Mouse (Mus musculus): ENCODE data around the gene BC034090. TPM values are rescaled to one million over a fixed set of nuclear protein-coding genes. Genes with fewer than 3 reads are reported as not detected.
A peak's percentile ranks its signal among the peaks of the same experiment; 100 is the strongest.

Gene BC034090
- total RNA-seq, 2 experiments from 2014 or later: 6.0 to 8.5 TPM

GRCm38 (mm10) chr1:155248041-155248440, 3.8 kb upstream of the BC034090 start:
- DNase-seq (ENCODE audit: low spot score in 2 of 2): no peak
- intact Hi-C loops (cut with DNase I): no loop called here

- intact Hi-C loops (cut with DNase I): no loop called here
- no peak for DNase-seq (ENCODE audit: low spot score in 2 of 2)
These were observed 3.2 kb upstream of the BC034090 start for GRCm38 (mm10) chr1:155247441-155247840.

- intact Hi-C loops (cut with DNase I): no loop called here
- DNase-seq (ENCODE audit: low spot score in 2 of 2): no peak
These were observed 1.3 kb upstream of the BC034090 start for GRCm38 (mm10) chr1:155245516-155245915.

GRCm38 (mm10) chr1:155244771-155245211, 547 bp upstream of the BC034090 start:
- intact Hi-C loops (cut with DNase I): no loop called here
- DNase-seq (ENCODE audit: low spot score in 2 of 2): no peak

- no peak for DNase-seq (ENCODE audit: low spot score in 2 of 2)
- intact Hi-C loops (cut with DNase I): no loop called here
These were observed 1.8 kb downstream of the BC034090 start for GRCm38 (mm10) chr1:155242488-155242745.

- no peak for DNase-seq (ENCODE audit: low spot score in 2 of 2)
- intact Hi-C loops (cut with DNase I): no loop called here
These were observed 2.4 kb downstream of the BC034090 start for GRCm38 (mm10) chr1:155241701-155242487.

GRCm38 (mm10) chr1:155239962-155240717, 4.1 kb downstream of the BC034090 start:
- no peak for DNase-seq (ENCODE audit: low spot score in 2 of 2)
- intact Hi-C loops (cut with DNase I): no loop called here

GRCm38 (mm10) chr1:155239169-155239568, 5.1 kb downstream of the BC034090 start:
- intact Hi-C loops (cut with DNase I): no loop called here
- DNase-seq (ENCODE audit: low spot score in 2 of 2): no peak

GRCm38 (mm10) chr1:155238126-155238525, 6.1 kb downstream of the BC034090 start:
- DNase-seq (ENCODE audit: low spot score in 2 of 2): no peak
- intact Hi-C loops (cut with DNase I): no loop called here

- no peak for DNase-seq (ENCODE audit: low spot score in 2 of 2)
- intact Hi-C loops (cut with DNase I): no loop called here
These were observed 6.9 kb downstream of the BC034090 start for GRCm38 (mm10) chr1:155237390-155237789.

GRCm38 (mm10) chr1:155236306-155237024, 7.8 kb downstream of the BC034090 start:
- DNase-seq (ENCODE audit: low spot score in 2 of 2): no peak

GRCm38 (mm10) chr1:155235641-155236040, 8.6 kb downstream of the BC034090 start:
- intact Hi-C loops (cut with DNase I): no loop called here
- DNase-seq (ENCODE audit: low spot score in 2 of 2): no peak

More at GRCm38 (mm10) chr1:155236306-155237024, 7.8 kb downstream of the BC034090 start:
- intact Hi-C loops (cut with DNase I): no loop called here

- intact Hi-C loops (cut with DNase I): no loop called here
These were observed 10.2 kb downstream of the BC034090 start for GRCm38 (mm10) chr1:155233931-155234607.

GRCm38 (mm10) chr1:155233378-155233777, 10.9 kb downstream of the BC034090 start:
- DNase-seq (ENCODE audit: low spot score in 2 of 2): no peak
- intact Hi-C loops (cut with DNase I): no loop called here

More at GRCm38 (mm10) chr1:155233931-155234607, 10.2 kb downstream of the BC034090 start:
- DNase-seq (ENCODE audit: low spot score in 2 of 2): peak; percentile 53 to 74

- DNase-seq (ENCODE audit: low spot score in 2 of 2): no peak
- intact Hi-C loops (cut with DNase I): no loop called here
These were observed 11.5 kb downstream of the BC034090 start for GRCm38 (mm10) chr1:155232786-155233185.

GRCm38 (mm10) chr1:155232385-155232784, 11.9 kb downstream of the BC034090 start:
- intact Hi-C loops (cut with DNase I): no loop called here
- no peak for DNase-seq (ENCODE audit: low spot score in 2 of 2)

GRCm38 (mm10) chr1:155229464-155230411, 14.5 kb downstream of the BC034090 start:
- DNase-seq (ENCODE audit: low spot score in 2 of 2): peak in 1 of 2 experiments; percentile 79
- intact Hi-C loops (cut with DNase I): no loop called here

GRCm38 (mm10) chr1:155223849-155224554, 20.2 kb downstream of the BC034090 start:
- intact Hi-C loops (cut with DNase I): loop anchor here (5.0 kb wide), 1 partner anchor 437 kb away; no protein-coding TSS in a partner anchor
- DNase-seq (ENCODE audit: low spot score in 2 of 2): peak in 1 of 2 experiments; percentile 79
